Mouse (Mus musculus) embryonic fibroblast, embryonic 13.5 days (primary cell): ENCODE results near the gene Gpcpd1.

Source experiments
- CTCF ChIP-seq: IDR thresholded peaks from 2 replicates; pipeline ENCODE4 v1.5.1; 2011; ENCODE audit warnings: mild to moderate bottlenecking, control low read depth, low read length, moderate library complexity, borderline replicate concordance; ENCODE audit not compliant: insufficient read depth
- POLR2A ChIP-seq: IDR thresholded peaks from 2 replicates; pipeline ENCODE4 v1.6.1; 2011; ENCODE audit warnings: low read depth, mild to moderate bottlenecking, control low read depth, low read length, moderate library complexity

GRCm38 (mm10) chr2:132561860-132562259 is 25.7 kb downstream of the Gpcpd1 start:
- no peak for TF ChIP-seq CTCF
- TF ChIP-seq POLR2A: no peak
